Mouse (Mus musculus): ENCODE data around the gene Olfr54. TPM values are rescaled to one million over a fixed set of nuclear protein-coding genes. Genes with fewer than 3 reads are reported as not detected.

Gene Olfr54
- polyA plus RNA-seq, 1 experiment: not detected

DNA sequence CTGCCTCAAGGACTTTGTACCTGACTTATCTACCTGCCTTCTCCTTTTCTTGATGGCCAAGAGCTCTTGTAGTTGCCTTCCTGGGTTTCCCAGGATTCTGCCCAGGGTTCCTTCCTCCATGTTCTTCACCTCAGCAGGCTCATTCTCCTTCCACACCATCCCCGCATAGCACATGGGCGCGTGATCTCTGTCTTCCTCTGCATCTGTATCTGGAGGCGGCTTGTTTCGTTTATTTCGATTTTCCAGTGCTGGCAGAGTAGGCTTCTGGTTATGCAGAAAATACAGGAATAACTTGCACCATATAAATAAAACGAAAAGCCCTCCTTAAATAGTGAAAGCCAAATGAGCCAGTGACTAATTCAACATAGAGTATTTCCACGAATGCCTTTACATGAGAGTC lies 49.8 kb downstream of the Olfr54 start:
- no peaks in the 10 kb centered on the region for H3K9me3 ChIP-seq
- no peaks in the 10 kb centered on the region for H3K36me3 ChIP-seq (replicated peaks; ENCODE audit: low read length)
- no peak overlapping the region for H3K4me3 ChIP-seq (replicated peaks)
- peaks cover 6% of the 10 kb centered on the region; the same call in 1 of the 2 replicates for H3K4me1 ChIP-seq
- TF ChIP-seq GATA1 (IDR thresholded peaks at IDR 0.05; ENCODE audit: borderline replicate concordance, low read length): no peak
- no peak for TF ChIP-seq FLI1 (IDR thresholded peaks at IDR 0.05; ENCODE audit: low read length)
- H3K27me3 ChIP-seq (replicated peaks): peaks cover 13% of the 10 kb centered on the region

Other genes starting within 250 kb of the Olfr54 start
- gene Zfp354c, start 186.5 kb upstream of the Olfr54 start, polyA plus RNA-seq (2012; ENCODE audit: insufficient read depth, low replicate concordance): not detected in 2 replicates
- not detected in 2 replicates for gene Zfp879, start 172.7 kb upstream of the Olfr54 start, polyA plus RNA-seq (2012; ENCODE audit: insufficient read depth, low replicate concordance)
- 0.08 and 0.63 TPM in 2 replicates for gene Grm6, start 163.6 kb upstream of the Olfr54 start, polyA plus RNA-seq (2012; ENCODE audit: insufficient read depth, low replicate concordance)
- gene Zfp454, start 126.6 kb upstream of the Olfr54 start, polyA plus RNA-seq (2012; ENCODE audit: insufficient read depth, low replicate concordance): not detected in 2 replicates
- gene Zfp2, start 98.1 kb upstream of the Olfr54 start, polyA plus RNA-seq (2012; ENCODE audit: insufficient read depth, low replicate concordance): not detected in 2 replicates
- gene Zfp354b, start 82.6 kb upstream of the Olfr54 start, polyA plus RNA-seq (2012; ENCODE audit: insufficient read depth, low replicate concordance): not detected in 2 replicates
- gene 4933414I15Rik, start 70.5 kb upstream of the Olfr54 start, polyA plus RNA-seq (2012; ENCODE audit: insufficient read depth, low replicate concordance): not detected in 2 replicates
- not detected in 2 replicates for gene Prop1, start 60.5 kb upstream of the Olfr54 start, polyA plus RNA-seq (2012; ENCODE audit: insufficient read depth, low replicate concordance)
- gene Olfr1378, start 47.7 kb upstream of the Olfr54 start, polyA plus RNA-seq (2012; ENCODE audit: insufficient read depth, low replicate concordance): not detected in 2 replicates
- gene Olfr1377, start 32.3 kb upstream of the Olfr54 start, polyA plus RNA-seq (2012; ENCODE audit: insufficient read depth, low replicate concordance): not detected in 2 replicates
- gene Olfr51, start 10.6 kb upstream of the Olfr54 start, polyA plus RNA-seq (2012; ENCODE audit: insufficient read depth, low replicate concordance): not detected in 2 replicates
- not detected in 2 replicates for gene Olfr1375, start 33.9 kb downstream of the Olfr54 start, polyA plus RNA-seq (2012; ENCODE audit: insufficient read depth, low replicate concordance)
- gene Zfp354a, start 45.0 kb downstream of the Olfr54 start, polyA plus RNA-seq (2012; ENCODE audit: insufficient read depth, low replicate concordance): not detected in 2 replicates
- gene Gm12569, start 206.2 kb downstream of the Olfr54 start, polyA plus RNA-seq (2012; ENCODE audit: insufficient read depth, low replicate concordance): not detected in 2 replicates
- 2.0 TPM in 1 of 2 replicates, not detected in the other for gene Clk4, start 247.5 kb downstream of the Olfr54 start, polyA plus RNA-seq (2012; ENCODE audit: insufficient read depth, low replicate concordance)
- not detected in 2 replicates for gene BC049762, start 248.8 kb downstream of the Olfr54 start, polyA plus RNA-seq (2012; ENCODE audit: insufficient read depth, low replicate concordance)

Measured in megakaryocyte, embryonic 14.5 days (primary cell).